Mouse (Mus musculus): ENCODE data around the gene Ifna14. TPM values are rescaled to one million over a fixed set of nuclear protein-coding genes. Genes with fewer than 3 reads are reported as not detected.

The Ifna14 gene
- polyA plus RNA-seq, 1 experiment from 2014 or later, result not detected

- no peaks in the 10 kb centered on the region for H3K9me3 ChIP-seq
- H3K4me3 ChIP-seq, result no peak overlapping the region
- DNase-seq (ENCODE audit: extremely low spot score, low spot score), result no peak
- H3K27me3 ChIP-seq (ENCODE audit: poor library complexity, severe bottlenecking), result no peaks in the 10 kb centered on the region
- H3K27ac ChIP-seq, result no peak overlapping the region
- no peaks in the 10 kb centered on the region for H3K36me3 ChIP-seq (replicated peaks)
- WGBS, result 92% methylated on average over 2 of the region's 2 CpGs
- peaks cover 5% of the 10 kb centered on the region for H3K4me1 ChIP-seq
These were observed 40.7 kb downstream of the Ifna14 start for GRCm38 (mm10) chr4:88530892-88531291.

GRCm38 (mm10) chr4:88530271-88530670, 41.3 kb downstream of the Ifna14 start:
- 70% methylated on average over 4 of the region's 4 CpGs for WGBS

DNA sequence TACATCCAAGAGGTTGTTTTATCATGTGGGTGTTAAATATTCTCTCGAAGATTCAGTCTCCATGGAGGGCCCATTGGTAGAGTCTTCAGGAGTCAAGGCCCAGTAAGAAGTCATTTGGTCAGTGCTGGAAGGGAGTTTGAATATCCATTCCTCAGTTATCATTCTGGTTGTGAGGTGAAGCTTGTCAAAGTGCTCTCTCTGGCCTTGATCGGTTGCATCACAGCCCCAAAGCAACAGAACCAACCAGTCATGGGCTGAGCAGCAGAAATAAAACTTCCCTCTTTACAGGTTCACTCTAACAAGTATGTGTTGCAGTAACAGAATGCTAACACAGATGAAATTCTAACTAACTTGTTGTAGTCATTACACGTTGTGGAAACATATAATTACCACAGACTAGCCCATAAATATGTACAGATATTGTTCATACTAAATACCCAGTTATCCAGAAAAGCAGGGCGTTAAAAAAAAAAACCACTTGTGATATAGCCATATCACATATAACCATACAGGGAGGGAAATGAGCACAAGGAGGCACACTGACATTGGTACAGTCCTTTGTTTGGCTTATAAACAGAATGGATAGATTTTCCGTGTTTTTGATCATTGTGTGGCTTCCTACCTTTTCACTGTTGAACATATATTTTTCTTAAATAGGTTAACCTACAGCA, 45.1 kb downstream of the Ifna14 start:
- WGBS, result 85% methylated on average over 5 of the region's 5 CpGs
- Histone ChIP-seq H3K36me3 (replicated peaks) (no peaks in the 10 kb centered on the region), H3K4me1 (peaks cover 5% of the 10 kb centered on the region), H3K27ac (no peak overlapping the region), H3K4me3 (no peak overlapping the region), H3K9me3 (no peaks in the 10 kb centered on the region), H3K27me3 (ENCODE audit: poor library complexity, severe bottlenecking) (no peaks in the 10 kb centered on the region)
- no peak for DNase-seq (ENCODE audit: extremely low spot score, low spot score)

More at GRCm38 (mm10) chr4:88530271-88530670, 41.3 kb downstream of the Ifna14 start:
- H3K36me3 ChIP-seq (replicated peaks), result no peaks in the 10 kb centered on the region
- DNase-seq (ENCODE audit: extremely low spot score, low spot score), result no peak
- peaks cover 5% of the 10 kb centered on the region for H3K4me1 ChIP-seq
- no peaks in the 10 kb centered on the region for H3K9me3 ChIP-seq
- no peaks in the 10 kb centered on the region for H3K27me3 ChIP-seq (ENCODE audit: poor library complexity, severe bottlenecking)
- no peak overlapping the region for H3K27ac ChIP-seq
- no peak overlapping the region for H3K4me3 ChIP-seq

- H3K9me3 ChIP-seq, result no peaks in the 10 kb centered on the region
- 80% methylated on average over 3 of the region's 3 CpGs for WGBS
- no peaks in the 10 kb centered on the region for H3K36me3 ChIP-seq (replicated peaks)
- no peak overlapping the region for H3K27ac ChIP-seq
- no peak for DNase-seq (ENCODE audit: extremely low spot score, low spot score)
- no peaks in the 10 kb centered on the region for H3K27me3 ChIP-seq (ENCODE audit: poor library complexity, severe bottlenecking)
- no peak overlapping the region for H3K4me3 ChIP-seq
- peaks cover 5% of the 10 kb centered on the region for H3K4me1 ChIP-seq
These were observed 46.2 kb downstream of the Ifna14 start for GRCm38 (mm10) chr4:88525393-88525792.

GRCm38 (mm10) chr4:88523241-88523640, 48.4 kb downstream of the Ifna14 start:
- H3K4me1 ChIP-seq, result no peaks in the 10 kb centered on the region

GRCm38 (mm10) chr4:88522674-88523073, 48.9 kb downstream of the Ifna14 start, which contains the start of gene Ifnb1:
Gene Ifnb1 (minus strand): TSS chr4:88522774.
- H3K27ac ChIP-seq, result no peak within 1 kb of the TSS
- H3K9me3 ChIP-seq, result no peaks in the 10 kb centered on the region
- H3K27me3 ChIP-seq (ENCODE audit: poor library complexity, severe bottlenecking), result no peaks in the 10 kb centered on the region
- 92% methylated on average over 4 of the region's 4 CpGs for WGBS
- no peak within 1 kb of the TSS for H3K4me3 ChIP-seq
- H3K4me1 ChIP-seq, result no peaks in the 10 kb centered on the region
- H3K36me3 ChIP-seq (replicated peaks), result no peaks in the 10 kb centered on the region
- no peak for DNase-seq (ENCODE audit: extremely low spot score, low spot score)

More at GRCm38 (mm10) chr4:88523241-88523640, 48.4 kb downstream of the Ifna14 start:
- H3K36me3 ChIP-seq (replicated peaks), result no peaks in the 10 kb centered on the region
- no peaks in the 10 kb centered on the region for H3K9me3 ChIP-seq
- no peak overlapping the region for H3K27ac ChIP-seq
- no peak overlapping the region for H3K4me3 ChIP-seq
- H3K27me3 ChIP-seq (ENCODE audit: poor library complexity, severe bottlenecking), result no peaks in the 10 kb centered on the region
- DNase-seq (ENCODE audit: extremely low spot score, low spot score), result no peak

Other genes with a start within 250 kb of the Ifna14 start
- 2.5 and 3.2 TPM in 2 replicates for gene Hacd4, start 132.9 kb downstream of the Ifna14 start, polyA plus RNA-seq (2016; fragmentation: Nextera tagmentation; extraction: Ambion mirVana)
- not detected in 2 replicates for gene Ifnb1, start 49.0 kb downstream of the Ifna14 start, polyA plus RNA-seq (2016; fragmentation: Nextera tagmentation; extraction: Ambion mirVana)
- not detected in 2 replicates for gene Ifna15, start 13.6 kb downstream of the Ifna14 start, polyA plus RNA-seq (2016; fragmentation: Nextera tagmentation; extraction: Ambion mirVana)
- gene Ifna9, start 20.6 kb upstream of the Ifna14 start, polyA plus RNA-seq (2016; fragmentation: Nextera tagmentation; extraction: Ambion mirVana), result not detected in 2 replicates
- gene Ifna12, start 31.6 kb upstream of the Ifna14 start, polyA plus RNA-seq (2016; fragmentation: Nextera tagmentation; extraction: Ambion mirVana), result not detected in 2 replicates
- not detected in 2 replicates for gene C87499, start 62.6 kb upstream of the Ifna14 start, polyA plus RNA-seq (2016; fragmentation: Nextera tagmentation; extraction: Ambion mirVana)
- not detected in 2 replicates for gene Ifna13, start 72.7 kb upstream of the Ifna14 start, polyA plus RNA-seq (2016; fragmentation: Nextera tagmentation; extraction: Ambion mirVana)
- gene Ifna16, start 105.1 kb upstream of the Ifna14 start, polyA plus RNA-seq (2016; fragmentation: Nextera tagmentation; extraction: Ambion mirVana), result not detected in 2 replicates
- gene Ifna2, start 112.1 kb upstream of the Ifna14 start, polyA plus RNA-seq (2016; fragmentation: Nextera tagmentation; extraction: Ambion mirVana), result not detected in 2 replicates
- gene Ifnab, start 119.6 kb upstream of the Ifna14 start, polyA plus RNA-seq (2016; fragmentation: Nextera tagmentation; extraction: Ambion mirVana), result not detected in 2 replicates
- gene Gm26566, start 150.0 kb upstream of the Ifna14 start, polyA plus RNA-seq (2016; fragmentation: Nextera tagmentation; extraction: Ambion mirVana), result 0.84 and 1.1 TPM in 2 replicates
- gene Klhl9, start 150.7 kb upstream of the Ifna14 start, polyA plus RNA-seq (2016; fragmentation: Nextera tagmentation; extraction: Ambion mirVana), result 98.4 and 103 TPM in 2 replicates
- gene Gm13271, start 183.1 kb upstream of the Ifna14 start, polyA plus RNA-seq (2016; fragmentation: Nextera tagmentation; extraction: Ambion mirVana), result not detected in 2 replicates
- 0.35 and 0.49 TPM in 2 replicates for gene Gm13283, start 188.3 kb upstream of the Ifna14 start, polyA plus RNA-seq (2016; fragmentation: Nextera tagmentation; extraction: Ambion mirVana)
- 0.76 TPM in 1 of 2 replicates, not detected in the other for gene Gm13290, start 202.0 kb upstream of the Ifna14 start, polyA plus RNA-seq (2016; fragmentation: Nextera tagmentation; extraction: Ambion mirVana)
- not detected in 2 replicates for gene Gm13289, start 205.1 kb upstream of the Ifna14 start, polyA plus RNA-seq (2016; fragmentation: Nextera tagmentation; extraction: Ambion mirVana)
- not detected in 2 replicates for gene Gm13272, start 208.1 kb upstream of the Ifna14 start, polyA plus RNA-seq (2016; fragmentation: Nextera tagmentation; extraction: Ambion mirVana)
- not detected in 2 replicates for gene Ifnz, start 210.3 kb upstream of the Ifna14 start, polyA plus RNA-seq (2016; fragmentation: Nextera tagmentation; extraction: Ambion mirVana)
- not detected in 2 replicates for gene Gm13276, start 213.9 kb upstream of the Ifna14 start, polyA plus RNA-seq (2016; fragmentation: Nextera tagmentation; extraction: Ambion mirVana)
- not detected in 2 replicates for gene Gm13277, start 216.8 kb upstream of the Ifna14 start, polyA plus RNA-seq (2016; fragmentation: Nextera tagmentation; extraction: Ambion mirVana)
- not detected in 2 replicates for gene Gm13278, start 219.8 kb upstream of the Ifna14 start, polyA plus RNA-seq (2016; fragmentation: Nextera tagmentation; extraction: Ambion mirVana)
- gene Gm13275, start 222.7 kb upstream of the Ifna14 start, polyA plus RNA-seq (2016; fragmentation: Nextera tagmentation; extraction: Ambion mirVana), result not detected in 2 replicates
- gene Gm13279, start 225.6 kb upstream of the Ifna14 start, polyA plus RNA-seq (2016; fragmentation: Nextera tagmentation; extraction: Ambion mirVana), result not detected in 2 replicates
- 0.85 TPM in 1 of 2 replicates, not detected in the other for gene Gm13285, start 227.9 kb upstream of the Ifna14 start, polyA plus RNA-seq (2016; fragmentation: Nextera tagmentation; extraction: Ambion mirVana)
- not detected in 2 replicates for gene Gm13287, start 231.5 kb upstream of the Ifna14 start, polyA plus RNA-seq (2016; fragmentation: Nextera tagmentation; extraction: Ambion mirVana)
- 0.07 and 0.09 TPM in 2 replicates for gene Gm13288, start 233.7 kb upstream of the Ifna14 start, polyA plus RNA-seq (2016; fragmentation: Nextera tagmentation; extraction: Ambion mirVana)
- not detected in 2 replicates for gene Ifna7, start 244.4 kb upstream of the Ifna14 start, polyA plus RNA-seq (2016; fragmentation: Nextera tagmentation; extraction: Ambion mirVana)
- not detected in 2 replicates for gene Ifna11, start 248.2 kb upstream of the Ifna14 start, polyA plus RNA-seq (2016; fragmentation: Nextera tagmentation; extraction: Ambion mirVana)